Mouse (Mus musculus) neural tube, embryonic 11.5 days (tissue): ENCODE results near the gene Pgd. TPM values are rescaled to one million over a fixed set of nuclear protein-coding genes. Genes with fewer than 3 reads are reported as not detected.

ENCODE experiments used
- ATAC-seq: fragments of 200-750 bp; cut with Nextera tagmentation; 2 replicates; pipeline ENCODE4 v1.8.0; 2017; ENCODE audit warnings: moderate number of reproducible peaks, mild to moderate bottlenecking, moderate TSS enrichment, moderate library complexity; ENCODE audit not compliant: insufficient read depth, low FRiP score, low TSS enrichment
- DNase-seq: peaks from one replicate; pipeline ENCODE4 v3.0.0-alpha.2; 2015; ENCODE audit warnings: low spot score
- H3K27ac ChIP-seq: fragments of 300-500 bp; sonication (generic); 2 replicates; pipeline ENCODE4 v1.5.1; 2014; ENCODE audit warnings: low read depth, mild to moderate bottlenecking, low read length
- H3K27me3 ChIP-seq: fragments of 300-500 bp; sonication (generic); 2 replicates; pipeline ENCODE4 v1.6.1; 2014; ENCODE audit warnings: mild to moderate bottlenecking, low read length, mixed read lengths; ENCODE audit not compliant: control insufficient read depth, insufficient read depth
- H3K36me3 ChIP-seq: fragments of 300-500 bp; sonication (generic); 2 replicates; pipeline ENCODE4 v1.6.1; 2014; ENCODE audit warnings: mild to moderate bottlenecking, low read length, moderate library complexity, mixed read lengths; ENCODE audit not compliant: control insufficient read depth, insufficient read depth
- H3K4me1 ChIP-seq: fragments of 300-500 bp; sonication (generic); 2 replicates; pipeline ENCODE4 v1.6.1; 2014; ENCODE audit warnings: low read length, mixed read lengths; ENCODE audit not compliant: control insufficient read depth, insufficient read depth
- H3K4me2 ChIP-seq: fragments of 300-500 bp; sonication (generic); 2 replicates; pipeline ENCODE4 v1.6.1; 2014; ENCODE audit warnings: low read depth, mild to moderate bottlenecking, moderate library complexity
- H3K4me3 ChIP-seq: fragments of 300-500 bp; sonication (generic); 2 replicates; pipeline ENCODE4 v1.5.1; 2014; ENCODE audit warnings: low read depth, low read length
- H3K9ac ChIP-seq: fragments of 300-500 bp; sonication (generic); 2 replicates; pipeline ENCODE4 v1.6.1; 2014; ENCODE audit warnings: mild to moderate bottlenecking, low read length
- H3K9me3 ChIP-seq: fragments of 300-500 bp; sonication (generic); 2 replicates; pipeline ENCODE4 v1.6.1; 2016; ENCODE audit warnings: low read length; ENCODE audit not compliant: control insufficient read depth
- WGBS: fragments of 180-500 bp; shearing (Covaris S2); extraction: QIAGEN DNeasy Blood & Tissue Kit; methylation state at CpG from one replicate; pipeline ENCODE4 v1.1.7; 2014; 5-methylcytosine and 5-hydroxymethylcytosine counted together
- polyA plus RNA-seq: library from polyadenylated mRNA; unstranded; fragments of >200 nt; fragmentation: Nextera tagmentation; extraction: Ambion mirVana; gene quantifications from 2 replicates; pipeline ENCODE4 v1.2.1, GENCODE M21; 2014

Pgd gene
- polyA plus RNA-seq, 1 experiment from 2014 or later, result 49.5 TPM

GRCm38 (mm10) chr4:149191103-149191502, 24.5 kb upstream of the Pgd start:
- Histone ChIP-seq H3K4me2 (no peak overlapping the region), H3K9ac (no peak overlapping the region), H3K9me3 (no peaks in the 10 kb centered on the region), H3K4me1 (no peaks in the 10 kb centered on the region), H3K27ac (no peak overlapping the region), H3K36me3 (peaks cover 18% of the 10 kb centered on the region), H3K27me3 (no peaks in the 10 kb centered on the region), H3K4me3 (no peak overlapping the region)
- 94% methylated on average over 7 of the region's 7 CpGs for WGBS
- no peak for ATAC-seq
- DNase-seq, result no peak

- ATAC-seq (no peak), DNase-seq (no peak)
- Histone ChIP-seq H3K4me1 (no peaks in the 10 kb centered on the region), H3K27ac (no peak overlapping the region), H3K9me3 (no peaks in the 10 kb centered on the region), H3K4me3 (no peak overlapping the region), H3K4me2 (no peak overlapping the region), H3K9ac (no peak overlapping the region), H3K36me3 (peaks cover 27% of the 10 kb centered on the region), H3K27me3 (no peaks in the 10 kb centered on the region)
- WGBS, result 94% methylated on average over 2 of the region's 2 CpGs
These were observed 22.0 kb upstream of the Pgd start for GRCm38 (mm10) chr4:149188563-149188962.

- Histone ChIP-seq H3K9me3 (no peaks in the 10 kb centered on the region), H3K27ac (no peak overlapping the region), H3K4me3 (no peak overlapping the region), H3K4me1 (no peaks in the 10 kb centered on the region), H3K36me3 (peaks cover 35% of the 10 kb centered on the region), H3K9ac (no peak overlapping the region), H3K4me2 (no peak overlapping the region), H3K27me3 (no peaks in the 10 kb centered on the region)
- no peak for ATAC-seq
- 63% methylated on average over 4 of the region's 4 CpGs for WGBS
- DNase-seq, result no peak
These were observed 16.2 kb upstream of the Pgd start for GRCm38 (mm10) chr4:149182755-149183154.

- no peak overlapping the region for H3K4me3 ChIP-seq
- no peaks in the 10 kb centered on the region for H3K9me3 ChIP-seq
- H3K27ac ChIP-seq, result no peak overlapping the region
- H3K4me2 ChIP-seq, result no peak overlapping the region
- ATAC-seq, result no peak
- DNase-seq, result no peak
- H3K9ac ChIP-seq, result no peak overlapping the region
- no peaks in the 10 kb centered on the region for H3K4me1 ChIP-seq
- WGBS, result 90% methylated on average over 7 of the region's 7 CpGs
- H3K27me3 ChIP-seq, result no peaks in the 10 kb centered on the region
- peaks cover 31% of the 10 kb centered on the region for H3K36me3 ChIP-seq
These were observed 15.6 kb upstream of the Pgd start for GRCm38 (mm10) chr4:149182192-149182591.

GRCm38 (mm10) chr4:149179573-149179972, 13.0 kb upstream of the Pgd start:
- no peak for DNase-seq
- Histone ChIP-seq H3K27ac (no peak overlapping the region), H3K4me1 (no peaks in the 10 kb centered on the region), H3K36me3 (peaks cover 18% of the 10 kb centered on the region), H3K27me3 (no peaks in the 10 kb centered on the region), H3K4me3 (no peak overlapping the region), H3K9me3 (no peaks in the 10 kb centered on the region), H3K4me2 (no peak overlapping the region), H3K9ac (no peak overlapping the region)
- ATAC-seq, result no peak
- 69% methylated on average over 4 of the region's 4 CpGs for WGBS

- WGBS, result 80% methylated on average over 7 of the region's 7 CpGs
- no peak overlapping the region for H3K27ac ChIP-seq
- H3K27me3 ChIP-seq, result no peaks in the 10 kb centered on the region
- H3K4me1 ChIP-seq, result no peaks in the 10 kb centered on the region
- no peak overlapping the region for H3K4me2 ChIP-seq
- H3K9me3 ChIP-seq, result no peaks in the 10 kb centered on the region
- no peak overlapping the region for H3K9ac ChIP-seq
- ATAC-seq (no peak), DNase-seq (no peak)
- no peak overlapping the region for H3K4me3 ChIP-seq
- peaks cover 17% of the 10 kb centered on the region for H3K36me3 ChIP-seq
These were observed 12.6 kb upstream of the Pgd start for GRCm38 (mm10) chr4:149179160-149179559.

GRCm38 (mm10) chr4:149178328-149178727, 11.8 kb upstream of the Pgd start:
- no peak overlapping the region for H3K9ac ChIP-seq
- ATAC-seq (no peak), DNase-seq (no peak)
- peaks cover 13% of the 10 kb centered on the region for H3K36me3 ChIP-seq
- 65% methylated on average over 7 of the region's 7 CpGs for WGBS
- H3K4me2 ChIP-seq, result no peak overlapping the region
- H3K27ac ChIP-seq, result no peak overlapping the region
- peaks cover 3% of the 10 kb centered on the region; the same call in 1 of the 2 replicates for H3K4me1 ChIP-seq
- H3K4me3 ChIP-seq, result no peak overlapping the region
- no peaks in the 10 kb centered on the region for H3K9me3 ChIP-seq
- no peaks in the 10 kb centered on the region for H3K27me3 ChIP-seq

GRCm38 (mm10) chr4:149177046-149177445, 10.5 kb upstream of the Pgd start:
- no peak overlapping the region for H3K4me3 ChIP-seq
- no peaks in the 10 kb centered on the region for H3K9me3 ChIP-seq
- no peak overlapping the region for H3K9ac ChIP-seq
- H3K27me3 ChIP-seq, result no peaks in the 10 kb centered on the region
- H3K4me2 ChIP-seq, result no peak overlapping the region
- DNase-seq (no peak), ATAC-seq (no peak)
- no peak overlapping the region for H3K27ac ChIP-seq
- H3K4me1 ChIP-seq, result peaks cover 3% of the 10 kb centered on the region; the same call in 1 of the 2 replicates
- peaks cover 6% of the 10 kb centered on the region for H3K36me3 ChIP-seq
- WGBS, result 49% methylated on average over 5 of the region's 5 CpGs

GRCm38 (mm10) chr4:149176645-149177044, 10.1 kb upstream of the Pgd start:
- H3K36me3 ChIP-seq, result peaks cover 4% of the 10 kb centered on the region; the same call in 1 of the 2 replicates
- H3K4me2 ChIP-seq, result no peak overlapping the region
- no peak overlapping the region for H3K4me3 ChIP-seq
- no peaks in the 10 kb centered on the region for H3K9me3 ChIP-seq
- H3K4me1 ChIP-seq, result peaks cover 3% of the 10 kb centered on the region; the same call in 1 of the 2 replicates
- 87% methylated on average over 6 of the region's 6 CpGs for WGBS
- ATAC-seq, result no peak
- DNase-seq, result no peak
- no peaks in the 10 kb centered on the region for H3K27me3 ChIP-seq
- H3K9ac ChIP-seq, result no peak overlapping the region
- H3K27ac ChIP-seq, result no peak overlapping the region
